Mouse (Mus musculus) midbrain, postnatal 0 days (tissue): ENCODE measurements around the gene Anks1. TPM values are rescaled to one million over a fixed set of nuclear protein-coding genes. Genes with fewer than 3 reads are reported as not detected.

ENCODE experiments used
- ATAC-seq: fragments of 200-750 bp; cut with Nextera tagmentation; 2 replicates; pipeline ENCODE4 v1.8.0; 2017; ENCODE audit warnings: moderate number of reproducible peaks, mild to moderate bottlenecking, moderate TSS enrichment, moderate library complexity; ENCODE audit not compliant: low FRiP score
- DNase-seq: peaks from one replicate; pipeline ENCODE4 v3.0.0-alpha.2; 2015; ENCODE audit warnings: low spot score
- H3K27ac ChIP-seq: fragments of 300-500 bp; sonication (generic); 2 replicates; pipeline ENCODE4 v1.5.1; 2014; ENCODE audit warnings: low read depth, mild to moderate bottlenecking, low read length, mixed read lengths
- H3K27me3 ChIP-seq: fragments of 300-500 bp; sonication (generic); 2 replicates; pipeline ENCODE4 v1.6.1; 2014; ENCODE audit warnings: low read length, control low read depth, mixed read lengths; ENCODE audit not compliant: insufficient read depth
- H3K36me3 ChIP-seq: fragments of 300-500 bp; sonication (generic); 2 replicates; pipeline ENCODE4 v1.6.1; 2014; ENCODE audit warnings: low read length, control low read depth, mixed read lengths; ENCODE audit not compliant: insufficient read depth
- H3K4me1 ChIP-seq: fragments of 300-500 bp; sonication (generic); 2 replicates; pipeline ENCODE4 v1.6.1; 2014; ENCODE audit warnings: mild to moderate bottlenecking, control low read depth, antibody characterized with exemption, low read length, mixed read lengths; ENCODE audit not compliant: insufficient read depth
- H3K4me2 ChIP-seq: fragments of 300-500 bp; sonication (generic); 2 replicates; pipeline ENCODE4 v1.6.1; 2014; ENCODE audit warnings: low read depth, mild to moderate bottlenecking, low read length, mixed read lengths; ENCODE audit not compliant: poor library complexity, severe bottlenecking
- H3K4me3 ChIP-seq: fragments of 300-500 bp; sonication (generic); 2 replicates; pipeline ENCODE4 v1.5.1; 2014; ENCODE audit warnings: low read depth, mild to moderate bottlenecking, low read length, moderate library complexity
- H3K9ac ChIP-seq: fragments of 300-500 bp; sonication (generic); replicated peaks from 2 replicates; pipeline ENCODE4 v1.6.1; 2014; ENCODE audit warnings: mild to moderate bottlenecking, low read length, moderate library complexity, mixed read lengths; ENCODE audit not compliant: poor library complexity, severe bottlenecking
- H3K9me3 ChIP-seq: fragments of 300-500 bp; sonication (generic); 2 replicates; pipeline ENCODE4 v1.6.1; 2016; ENCODE audit warnings: low read length, control low read depth
- CTCF ChIP-seq: IDR thresholded peaks from 2 replicates; pipeline ENCODE4 v1.5.1; 2016; ENCODE audit warnings: antibody characterized with exemption, mild to moderate bottlenecking
- WGBS: fragments of 180-500 bp; shearing (Covaris S2); extraction: QIAGEN DNeasy Blood & Tissue Kit; methylation state at CpG from one replicate; pipeline ENCODE4 v1.1.7; 2014; 5-methylcytosine and 5-hydroxymethylcytosine counted together
- polyA plus RNA-seq: library from polyadenylated mRNA; unstranded; fragments of >200 nt; fragmentation: Nextera tagmentation; extraction: Ambion mirVana; gene quantifications from 2 replicates; pipeline ENCODE4 v1.2.1, GENCODE M21; 2015
- total RNA-seq: library from RNA; depleted of rRNA; stranded (reverse); fragments of >200 nt; gene quantifications from 2 replicates; pipeline ENCODE4 v1.2.3, GENCODE M21; 2014; rRNA removed

The Anks1 gene
- total RNA-seq = 109 and 112 TPM in 2 replicates
- polyA plus RNA-seq = 44.1 and 45.9 TPM in 2 replicates

GRCm38 (mm10) chr17:27908888-27909621 is at the start of gene Anks1:
TSS of gene Anks1 (plus strand) at chr17:27909306.
- no peaks in the 10 kb centered on the region for H3K27me3 ChIP-seq
- peak; percentile 68 for TF ChIP-seq CTCF
- H3K4me2 ChIP-seq = peak within 1 kb of the TSS; percentile 87
- WGBS = under 1% methylated on average over 63 of the region's 78 CpGs
- H3K36me3 ChIP-seq = no peaks in the 10 kb centered on the region
- ATAC-seq = peak; percentile 86
- peaks cover 8% of the 10 kb centered on the region for H3K4me1 ChIP-seq
- no peaks in the 10 kb centered on the region for H3K9me3 ChIP-seq
- H3K4me3 ChIP-seq = peak within 1 kb of the TSS; percentile 91
- peak; percentile 86 for DNase-seq
- H3K9ac ChIP-seq = peak within 1 kb of the TSS; percentile 83
- H3K27ac ChIP-seq = peak within 1 kb of the TSS; percentile 85

- Histone ChIP-seq H3K9me3 (no peaks in the 10 kb centered on the region), H3K36me3 (no peaks in the 10 kb centered on the region), H3K4me2 (no peak overlapping the region), H3K9ac (no peak overlapping the region), H3K27me3 (no peaks in the 10 kb centered on the region), H3K4me3 (no peak overlapping the region), H3K27ac (no peak overlapping the region), H3K4me1 (no peaks in the 10 kb centered on the region)
- TF ChIP-seq CTCF = peak; percentile 54
- ATAC-seq (no peak), DNase-seq (no peak)
- WGBS = 80% methylated on average over 2 of the region's 2 CpGs
Observed at GRCm38 (mm10) chr17:27865461-27865860, 43.6 kb upstream of the Anks1 start.

GRCm38 (mm10) chr17:27866737-27867136 is 42.4 kb upstream of the Anks1 start:
- no peak for TF ChIP-seq CTCF
- no peak overlapping the region for H3K27ac ChIP-seq
- no peaks in the 10 kb centered on the region for H3K9me3 ChIP-seq
- ATAC-seq (no peak), DNase-seq (no peak)
- WGBS = 94% methylated on average over 4 of the region's 4 CpGs
- no peak overlapping the region for H3K4me2 ChIP-seq
- no peak overlapping the region for H3K4me3 ChIP-seq
- H3K9ac ChIP-seq = no peak overlapping the region
- no peaks in the 10 kb centered on the region for H3K4me1 ChIP-seq
- H3K36me3 ChIP-seq = no peaks in the 10 kb centered on the region
- H3K27me3 ChIP-seq = no peaks in the 10 kb centered on the region

- H3K9me3 ChIP-seq = no peaks in the 10 kb centered on the region
- H3K36me3 ChIP-seq = no peaks in the 10 kb centered on the region
- no peak overlapping the region for H3K27ac ChIP-seq
- WGBS = 91% methylated on average over 3 of the region's 3 CpGs
- ATAC-seq (no peak), DNase-seq (no peak)
- no peak overlapping the region for H3K4me3 ChIP-seq
- no peak overlapping the region for H3K4me2 ChIP-seq
- no peaks in the 10 kb centered on the region for H3K27me3 ChIP-seq
- H3K9ac ChIP-seq = no peak overlapping the region
- TF ChIP-seq CTCF = no peak
- no peaks in the 10 kb centered on the region for H3K4me1 ChIP-seq
Observed at GRCm38 (mm10) chr17:27871851-27872250, 37.3 kb upstream of the Anks1 start.

- no peak for ATAC-seq
- WGBS = 84% methylated on average over 3 of the region's 3 CpGs
Observed at GRCm38 (mm10) chr17:27873583-27873982, 35.5 kb upstream of the Anks1 start.

GRCm38 (mm10) chr17:27874510-27874909 is 34.6 kb upstream of the Anks1 start:
- Histone ChIP-seq H3K4me1 (no peaks in the 10 kb centered on the region), H3K9ac (no peak overlapping the region), H3K27me3 (no peaks in the 10 kb centered on the region), H3K27ac (no peak overlapping the region), H3K4me2 (no peak overlapping the region), H3K4me3 (no peak overlapping the region), H3K9me3 (no peaks in the 10 kb centered on the region), H3K36me3 (peaks cover 12% of the 10 kb centered on the region)
- ATAC-seq (no peak), DNase-seq (no peak)
- WGBS = 79% methylated on average over 5 of the region's 5 CpGs
- TF ChIP-seq CTCF = no peak

More at GRCm38 (mm10) chr17:27873583-27873982, 35.5 kb upstream of the Anks1 start:
- Histone ChIP-seq H3K4me3 (no peak overlapping the region), H3K9me3 (no peaks in the 10 kb centered on the region), H3K4me1 (no peaks in the 10 kb centered on the region), H3K27ac (no peak overlapping the region), H3K4me2 (no peak overlapping the region), H3K36me3 (0 out of 2 replicates have a peak, but pooled peaks cover 4% of the 10 kb centered on the region), H3K9ac (no peak overlapping the region), H3K27me3 (no peaks in the 10 kb centered on the region)
- no peak for TF ChIP-seq CTCF
- no peak for DNase-seq
